Mouse (Mus musculus) CH12.LX (cell line): ENCODE results near the gene Gm20388. TPM values are rescaled to one million over a fixed set of nuclear protein-coding genes. Genes with fewer than 3 reads are reported as not detected.
A peak's percentile ranks its signal among the peaks of the same experiment; 100 is the strongest.

Source experiments
- DNase-seq: peaks from one replicate; pipeline ENCODE4 v3.0.0-alpha.2; 2013; ENCODE audit errors: extremely low read depth
- H3K27ac ChIP-seq: 2 replicates; pipeline ENCODE4 v1.5.1; 2012; ENCODE audit warnings: low read depth, mild to moderate bottlenecking, control low read depth, moderate library complexity; ENCODE audit not compliant: insufficient read depth
- H3K27me3 ChIP-seq: replicated peaks from 2 replicates; pipeline ENCODE3; 2012; ENCODE audit warnings: inconsistent platforms
- H3K36me3 ChIP-seq, 2 experiments: replicated peaks in 1 of 2; 2 replicates each; pipeline versions ENCODE3 to v1.6.1; 2012; ENCODE audit warnings: inconsistent platforms in 1 of 2, low read length in 1 of 2, mild to moderate bottlenecking in 1 of 2, mixed read lengths in 1 of 2, moderate library complexity in 1 of 2; ENCODE audit not compliant: control insufficient read depth in 1 of 2, insufficient read depth in 1 of 2
- H3K4me1 ChIP-seq, 2 experiments: 2 replicates each; pipeline ENCODE4 v1.6.1; 2012; ENCODE audit warnings: inconsistent platforms in 1 of 2, moderate library complexity in 1 of 2; ENCODE audit not compliant: insufficient read depth in 2 of 2, control insufficient read depth in 1 of 2
- H3K4me2 ChIP-seq: 2 replicates; pipeline ENCODE4 v1.6.1; 2012; ENCODE audit warnings: low read depth, mild to moderate bottlenecking, control low read depth; ENCODE audit not compliant: poor library complexity, insufficient read depth, severe bottlenecking
- H3K4me3 ChIP-seq, 3 experiments: fragments of 150-350 bp in 1 of 3; sonication (generic) in 1 of 3; replicated peaks in 1 of 3; 2 replicates each; pipeline versions ENCODE3 to v1.5.1; 2011 to 2012; ENCODE audit warnings: low read depth in 2 of 3, low read length in 2 of 3, mild to moderate bottlenecking in 2 of 3, moderate library complexity in 2 of 3, control low read depth in 1 of 3, improper control_type of control experiment in 1 of 3, inconsistent platforms in 1 of 3, mixed read lengths in 1 of 3; ENCODE audit not compliant: poor library complexity in 1 of 3
- H3K79me2 ChIP-seq: replicated peaks from 2 replicates; pipeline ENCODE4 v1.6.1; 2012; ENCODE audit warnings: mild to moderate bottlenecking, moderate library complexity; ENCODE audit not compliant: control insufficient read depth, poor library complexity, insufficient read depth, severe bottlenecking; ENCODE audit errors: extremely low read depth
- H3K9ac ChIP-seq: 2 replicates; pipeline ENCODE4 v1.6.1; 2012; ENCODE audit warnings: low read depth, mild to moderate bottlenecking, control low read depth, moderate library complexity; ENCODE audit not compliant: insufficient read depth
- H3K9me3 ChIP-seq: replicated peaks from 2 replicates; pipeline ENCODE3; 2012; ENCODE audit warnings: low read length, inconsistent platforms, mixed read lengths
- CHD2 ChIP-seq: IDR thresholded peaks from 2 replicates; pipeline ENCODE4 v1.6.1; 2011; ENCODE audit warnings: low read length, improper control_type of control experiment
- CTCF ChIP-seq, 2 experiments: IDR thresholded peaks in 1 of 2; conservative IDR thresholded peaks in 1 of 2; 2 replicates each; pipeline ENCODE4 v1.5.1; 2011 to 2012; ENCODE audit warnings: low read depth in 2 of 2, low read length in 2 of 2, improper control_type of control experiment in 1 of 2, inconsistent platforms in 1 of 2, mild to moderate bottlenecking in 1 of 2, moderate library complexity in 1 of 2
- E2F4 ChIP-seq: IDR thresholded peaks from 2 replicates; pipeline ENCODE4 v1.6.1; 2011; ENCODE audit warnings: low read depth, low read length, improper control_type of control experiment; ENCODE audit not compliant: insufficient replicate concordance
- ELF1 ChIP-seq: IDR thresholded peaks from 2 replicates; pipeline ENCODE4 v1.6.1; 2014; ENCODE audit warnings: low read depth, mild to moderate bottlenecking, inconsistent platforms, low read length, improper control_type of control experiment
- EP300 ChIP-seq: IDR thresholded peaks from 2 replicates; pipeline ENCODE4 v1.6.1; 2011; ENCODE audit warnings: low read length, improper control_type of control experiment
- GABPA ChIP-seq: IDR thresholded peaks from 2 replicates; pipeline ENCODE4 v1.6.1; 2012; ENCODE audit warnings: low read depth, low read length, improper control_type of control experiment, inconsistent platforms; ENCODE audit not compliant: insufficient replicate concordance
- IRF4 ChIP-seq: IDR thresholded peaks from 2 replicates; pipeline ENCODE4 v1.6.1; 2014; ENCODE audit warnings: low read depth, mild to moderate bottlenecking, inconsistent platforms, low read length, improper control_type of control experiment
- KAT2A ChIP-seq: IDR thresholded peaks from 2 replicates; pipeline ENCODE4 v1.6.1; 2012; ENCODE audit warnings: low read length, improper control_type of control experiment, inconsistent platforms; ENCODE audit not compliant: insufficient replicate concordance
- MEF2A ChIP-seq: IDR thresholded peaks from 2 replicates; pipeline ENCODE4 v1.6.1; 2014; ENCODE audit warnings: low read depth, mild to moderate bottlenecking, inconsistent platforms, low read length, improper control_type of control experiment, borderline replicate concordance
- MYC ChIP-seq: IDR thresholded peaks from 2 replicates; pipeline ENCODE4 v1.6.1; 2011; ENCODE audit warnings: low read depth, mild to moderate bottlenecking, improper control_type of control experiment, low read length
- NELFE ChIP-seq: IDR thresholded peaks from 2 replicates; pipeline ENCODE4 v1.6.1; 2011; ENCODE audit warnings: low read depth, low read length, improper control_type of control experiment
- NRF1 ChIP-seq: IDR thresholded peaks from 2 replicates; pipeline ENCODE4 v1.6.1; 2014; ENCODE audit warnings: low read depth, mild to moderate bottlenecking, inconsistent platforms, low read length, improper control_type of control experiment, moderate library complexity
- POLR2A ChIP-seq: IDR thresholded peaks from 2 replicates; pipeline ENCODE4 v1.6.1; 2011; ENCODE audit warnings: low read depth, mild to moderate bottlenecking, improper control_type of control experiment, low read length
- POLR2AphosphoS2 ChIP-seq: IDR thresholded peaks from 2 replicates; pipeline ENCODE4 v1.6.1; 2011; ENCODE audit warnings: low read depth, low read length, improper control_type of control experiment
- TCF12 ChIP-seq: IDR thresholded peaks from 2 replicates; pipeline ENCODE4 v1.6.1; 2014; ENCODE audit warnings: low read depth, mild to moderate bottlenecking, inconsistent platforms, low read length, improper control_type of control experiment
- UBTF ChIP-seq: IDR thresholded peaks from 2 replicates; pipeline ENCODE4 v1.6.1; 2012; ENCODE audit warnings: low read depth, mild to moderate bottlenecking, inconsistent platforms, low read length, improper control_type of control experiment, moderate library complexity
- dilution Hi-C: fragments of 300-500 bp; cut with MboI; formaldehyde crosslinking; loops from 2 replicates; pipeline ENCODE4 v1.14.3; 2020; ENCODE audit warnings: low sequenced_read_pairs; ENCODE audit not compliant: extremely low pct_unique_long_range_greater_than_20kb, extremely low pct_ligation_motif_present
- in situ Hi-C: fragments of 300-500 bp; cut with MboI; formaldehyde crosslinking; loops from 3 replicates; pipeline ENCODE4 v1.14.3; 2019; ENCODE audit warnings: low sequenced_read_pairs, low pct_ligation_motif_present, low pct_unique_long_range_greater_than_20kb, mixed read lengths
- polyA plus RNA-seq: library from polyadenylated mRNA; unstranded; fragments of >175 nt; gene quantifications from 2 replicates; pipeline ENCODE4 v1.2.1, GENCODE M21; 2012; ENCODE audit warnings: low read depth; ENCODE audit not compliant: insufficient read length
- total RNA-seq, 2 experiments: library from RNA; depleted of rRNA; stranded (reverse); fragments of 300-350 nt in 1 of 2; fragments of >200 nt in 1 of 2; gene quantifications; 2 replicates each; pipeline ENCODE4 v1.2.3; 2012 to 2014

Gm20388 gene
- total and polyA plus RNA-seq, 3 experiments: 14.8 to 26.3 (median 22.2) TPM

GRCm38 (mm10) chr8:121220103-121220899 lies 1309.7 kb downstream of the Gm20388 start:
- dilution Hi-C loops (no loop called here), in situ Hi-C loops (no loop called here)
- H3K79me2 ChIP-seq: no peaks in the 10 kb centered on the region
- peaks cover 5% of the 10 kb centered on the region for H3K9me3 ChIP-seq
- H3K9ac ChIP-seq: no peak overlapping the region
- H3K4me1 ChIP-seq: no peaks in the 10 kb centered on the region
- TF ChIP-seq MYC (no peak), IRF4 (no peak), MEF2A (no peak), KAT2A (no peak), E2F4 (no peak)
- no peak overlapping the region for H3K4me2 ChIP-seq
- no peak overlapping the region for H3K27ac ChIP-seq
- H3K4me3 ChIP-seq: no peak overlapping the region
- no peaks in the 10 kb centered on the region for H3K36me3 ChIP-seq
- no peak for DNase-seq
- H3K27me3 ChIP-seq: peaks cover 54% of the 10 kb centered on the region

- H3K27ac ChIP-seq: no peak overlapping the region
- no peaks in the 10 kb centered on the region for H3K4me1 ChIP-seq
- H3K36me3 ChIP-seq: no peaks in the 10 kb centered on the region
- H3K9ac ChIP-seq: no peak overlapping the region
- in situ Hi-C loops: no loop called here
- no peaks in the 10 kb centered on the region for H3K9me3 ChIP-seq
- dilution Hi-C loops: no loop called here
- TF ChIP-seq EP300 (no peak), CHD2 (peak; percentile 28; the same call in 1 of the 2 replicates)
- TF ChIP-seq, all 38 proteins: peak for 1
- H3K79me2 ChIP-seq: no peaks in the 10 kb centered on the region
- H3K27me3 ChIP-seq: peaks cover 82% of the 10 kb centered on the region
- H3K4me3 ChIP-seq: no peak overlapping the region
- H3K4me2 ChIP-seq: no peak overlapping the region
- no peak for DNase-seq
These were observed 1314.1 kb downstream of the Gm20388 start for GRCm38 (mm10) chr8:121224709-121225108.

GRCm38 (mm10) chr8:121227756-121228155 lies 1317.1 kb downstream of the Gm20388 start:
- dilution Hi-C loops: no loop called here
- H3K79me2 ChIP-seq: no peaks in the 10 kb centered on the region
- H3K36me3 ChIP-seq: no peaks in the 10 kb centered on the region
- no peaks in the 10 kb centered on the region for H3K9me3 ChIP-seq
- H3K4me1 ChIP-seq: no peaks in the 10 kb centered on the region
- no peak overlapping the region for H3K4me2 ChIP-seq
- H3K27me3 ChIP-seq: peaks cover 81% of the 10 kb centered on the region
- DNase-seq: no peak
- H3K27ac ChIP-seq: no peak overlapping the region
- TF ChIP-seq TCF12 (no peak), CTCF (conservative IDR thresholded peaks at IDR 0.05 in 1 of 2, IDR thresholded peaks at IDR 0.05 in 1 of 2; ENCODE audit: low read depth in 2 of 2, low read length in 2 of 2) (no peak), POLR2A (no peak), POLR2AphosphoS2 (no peak), UBTF (no peak), ELF1 (no peak), GABPA (no peak), NELFE (no peak), KAT2A (no peak), NRF1 (no peak), IRF4 (no peak)
- no peak overlapping the region for H3K4me3 ChIP-seq
- H3K9ac ChIP-seq: no peak overlapping the region
- in situ Hi-C loops: no loop called here
